Comparison of ENCODE assay signal across 9 mouse cellular contexts in the genomic region with DNA sequence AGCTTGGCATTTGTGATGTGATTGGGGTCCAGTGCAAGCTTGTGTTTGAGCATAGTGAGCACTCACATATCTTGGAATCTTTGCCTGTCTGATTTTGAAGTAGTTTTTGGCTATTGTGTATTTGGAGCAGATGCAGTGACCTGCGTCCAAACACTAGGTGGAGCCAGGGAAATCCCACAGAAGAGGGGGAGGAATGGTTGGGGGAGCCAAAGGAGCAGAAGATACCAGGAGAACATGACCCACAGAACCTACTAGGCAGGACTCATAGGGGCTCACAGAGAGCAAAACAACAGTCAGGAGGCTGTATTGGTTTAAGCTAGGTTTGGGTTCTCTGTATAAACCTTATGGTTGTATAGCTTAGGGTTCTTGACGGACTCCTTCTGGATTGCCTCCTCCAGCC. TPM values are rescaled to one million over a fixed set of nuclear protein-coding genes. Genes with fewer than 3 reads are reported as not detected.
DNase-seq lines count a peak whose midpoint lies in the region; ATAC-seq and TF ChIP-seq lines count a peak whose summit lies in the region.
"Had no signal": no experiment of that assay in that cellular context is flagged by ENCODE, and none has a peak within 500 bp of the region (broad histone marks: within the 10 kb centered on the region; RNA-seq: fewer than 3 reads in every experiment).

No protein-coding gene starts in this region.

- H3K27ac ChIP-seq in hindbrain, postnatal 0 days = no peak overlapping the region
- H3K27ac ChIP-seq in hindbrain, embryonic 14.5 days = no peak overlapping the region
- no peak overlapping the region for H3K27ac ChIP-seq in spleen, adult 2 months (ENCODE audit: insufficient read depth, low read length)

- H3K4me3 ChIP-seq in hindbrain, postnatal 0 days (ENCODE audit: low read length) = no peak overlapping the region
- H3K4me3 ChIP-seq in hindbrain, embryonic 14.5 days (replicated peaks; ENCODE audit: low read length) = no peak overlapping the region
- H3K4me3 ChIP-seq in spleen, adult 2 months (ENCODE audit: extremely low read depth, insufficient read depth, insufficient read length) = no peak overlapping the region

- H3K9me3 ChIP-seq in hindbrain, postnatal 0 days (ENCODE audit: low read length) = no peaks in the 10 kb centered on the region
- H3K9me3 ChIP-seq in hindbrain, embryonic 14.5 days (ENCODE audit: control insufficient read depth, low read length) = no peaks in the 10 kb centered on the region

- no peaks in the 10 kb centered on the region for H3K4me1 ChIP-seq in hindbrain, postnatal 0 days (ENCODE audit: insufficient read depth, low read length)
- H3K4me1 ChIP-seq in hindbrain, embryonic 14.5 days (replicated peaks; ENCODE audit: control insufficient read depth, insufficient read depth, low read length) = no peaks in the 10 kb centered on the region
- H3K4me1 ChIP-seq in spleen, adult 2 months (ENCODE audit: control insufficient read depth, insufficient read depth, insufficient read length) = no peaks in the 10 kb centered on the region

- H3K36me3 ChIP-seq in hindbrain, postnatal 0 days (ENCODE audit: insufficient read depth, low read length) = no peaks in the 10 kb centered on the region
- H3K36me3 ChIP-seq in hindbrain, embryonic 14.5 days (replicated peaks; ENCODE audit: control insufficient read depth, insufficient read depth) = peaks cover 20% of the 10 kb centered on the region
- peaks cover 7% of the 10 kb centered on the region for H3K36me3 ChIP-seq in spleen, adult 2 months (ENCODE audit: control insufficient read depth, insufficient read depth, low read length)

- no peak for ATAC-seq in hindbrain, postnatal 0 days
- no peak for ATAC-seq in hindbrain, embryonic 14.5 days (ENCODE audit: low FRiP score)

- 55% methylated on average over 2 of the region's 2 CpGs for WGBS in hindbrain, postnatal 0 days
- WGBS in hindbrain, embryonic 14.5 days = 58% methylated on average over 2 of the region's 2 CpGs
- 77% methylated on average over 2 of the region's 2 CpGs for WGBS in spleen, adult 2 months

- TF ChIP-seq CTCF in hindbrain, postnatal 0 days (IDR thresholded peaks at IDR 0.05; ENCODE audit: low read depth) = peak; percentile 64
- TF ChIP-seq CTCF in spleen, adult 2 months (IDR thresholded peaks at IDR 0.05; ENCODE audit: extremely low read depth, insufficient read depth, insufficient read length, insufficient replicate concordance) = peak; percentile 3; the same call in 1 of the 2 replicates

- H3K4me2 ChIP-seq in hindbrain, postnatal 0 days (ENCODE audit: low read depth, low read length) = no peak overlapping the region
- H3K4me2 ChIP-seq in hindbrain, embryonic 14.5 days (replicated peaks) = no peak overlapping the region

- no peak for TF ChIP-seq POLR2A in spleen, adult 2 months (IDR thresholded peaks at IDR 0.05; ENCODE audit: low read depth, low read length)

- H3K9ac ChIP-seq in hindbrain, postnatal 0 days (replicated peaks; ENCODE audit: low read length) = no peak overlapping the region
- no peak overlapping the region for H3K9ac ChIP-seq in hindbrain, embryonic 14.5 days

- DNase-seq in hindbrain, postnatal 0 days (ENCODE audit: low spot score) = peak; percentile 36
- DNase-seq in hindbrain, embryonic 14.5 days (ENCODE audit: low spot score) = no peak
- DNase-seq in spleen, adult 2 months (ENCODE audit: low read depth in 1 of 2, low spot score in 2 of 2) = no peak
- DNase-seq in spleen, postnatal 4 days (ENCODE audit: low spot score in 2 of 2) = no peak
- peak; percentile 34 for DNase-seq in embryo, embryonic 11 days
- DNase-seq in retina, postnatal 7 days (ENCODE audit: low read depth, low spot score) = peak; percentile 5
- no peak for DNase-seq in layer of hippocampus, postnatal 25 days (ENCODE audit: extremely low spot score in 1 of 2, low spot score in 1 of 2)
- DNase-seq in kidney, adult 11 months = no peak
- DNase-seq: thymus, adult 2 months had no signal

- H3K27me3 ChIP-seq in hindbrain, postnatal 0 days (ENCODE audit: insufficient read depth, low read length) = no peaks in the 10 kb centered on the region
- no peaks in the 10 kb centered on the region for H3K27me3 ChIP-seq in hindbrain, embryonic 14.5 days (ENCODE audit: control insufficient read depth, insufficient read depth, low read length)
- H3K27me3 ChIP-seq in spleen, adult 2 months (ENCODE audit: control insufficient read depth, insufficient read depth, low read length) = no peaks in the 10 kb centered on the region

RNA-seq across cellular contexts. Expression of a gene that starts 46.6 kb away (rescaled TPM):
- 805 and 881 TPM in 2 replicates for total RNA-seq in hindbrain, postnatal 0 days (2014; rRNA removed)
- 338 and 363 TPM in 2 replicates for polyA plus RNA-seq in hindbrain, postnatal 0 days (2015; fragmentation: Nextera tagmentation; extraction: Ambion mirVana)
- 427 and 444 TPM in 2 replicates for polyA plus RNA-seq in hindbrain, embryonic 14.5 days (2014; fragmentation: Nextera tagmentation; extraction: Ambion mirVana)
- polyA plus RNA-seq in spleen, adult 2 months (2012; rRNA removed) = 576 and 618 TPM in 2 replicates
- total RNA-seq in layer of hippocampus, postnatal 25 days (2021) = 100 to 1,000 TPM; 393 to 434 TPM

Comparison
In these comparisons a context has a peak if more than half of its experiments do, and no peak if none do; other contexts are left out.
1. DNase-seq: peak in hindbrain, postnatal 0 days (single experiment), embryo, embryonic 11 days (single experiment) and retina, postnatal 7 days (single experiment); none in hindbrain, embryonic 14.5 days (single experiment), spleen, adult 2 months (0 of 2), spleen, postnatal 4 days (0 of 2), layer of hippocampus, postnatal 25 days (0 of 2) and kidney, adult 11 months (single experiment).